In genomic region chr11:32132008-32132615, GRCm38 (mm10) we compare ENCODE assay signal across 10 mouse cellular contexts.
DNase-seq lines count a peak whose midpoint lies in the region; ATAC-seq and TF ChIP-seq lines count a peak whose summit lies in the region.
"Had no signal": no experiment of that assay in that cellular context is flagged by ENCODE, and none has a peak within 500 bp of the region (broad histone marks: within the 10 kb centered on the region; RNA-seq: fewer than 3 reads in every experiment).

No protein-coding gene starts in this region.

- no peak for TF ChIP-seq EP300 in lung, postnatal 0 days (IDR thresholded peaks at IDR 0.05)

- no peak overlapping the region for H3K4me2 ChIP-seq in forebrain, postnatal 0 days (ENCODE audit: low read depth)
- H3K4me2 ChIP-seq in forebrain, embryonic 13.5 days = no peak overlapping the region
- no peak overlapping the region for H3K4me2 ChIP-seq in lung, postnatal 0 days (replicated peaks; ENCODE audit: low read depth, low read length)
- H3K4me2 ChIP-seq: hindbrain, embryonic 13.5 days; liver, embryonic 15.5 days had no signal

- peak; percentile 60 for TF ChIP-seq CTCF in forebrain, postnatal 0 days (IDR thresholded peaks at IDR 0.05; ENCODE audit: low read depth)
- peak; percentile 71 for TF ChIP-seq CTCF in lung, postnatal 0 days (IDR thresholded peaks at IDR 0.05)
- no peak for TF ChIP-seq CTCF in lung, adult 2 months (IDR thresholded peaks at IDR 0.05; ENCODE audit: insufficient read depth, low read length)

- peak; percentile 47 for DNase-seq in forebrain, postnatal 0 days
- DNase-seq in lung, postnatal 0 days (ENCODE audit: low spot score) = no peak
- no peak for DNase-seq in lung, adult 2 months
- DNase-seq in c-Kit-positive CD71-positive TER-119-positive erythroid progenitor cells, embryonic 14.5 days (ENCODE audit: low spot score) = peak; percentile 23
- DNase-seq in thymus, postnatal 0 days (ENCODE audit: low spot score) = peak; percentile 65
- DNase-seq in frontal cortex, postnatal 36 days (ENCODE audit: low spot score in 2 of 2) = no peak
- DNase-seq in left cerebral cortex, adult 8-10 months (ENCODE audit: low spot score in 2 of 2) = no peak

- no peak overlapping the region for H3K27ac ChIP-seq in forebrain, postnatal 0 days (ENCODE audit: low read depth, low read length)
- no peak overlapping the region for H3K27ac ChIP-seq in forebrain, embryonic 13.5 days
- H3K27ac ChIP-seq in lung, postnatal 0 days (ENCODE audit: low read length) = no peak overlapping the region
- H3K27ac ChIP-seq: hindbrain, embryonic 13.5 days; liver, embryonic 15.5 days had no signal

- H3K9me3 ChIP-seq in forebrain, postnatal 0 days (ENCODE audit: low read length) = no peaks in the 10 kb centered on the region
- no peaks in the 10 kb centered on the region for H3K9me3 ChIP-seq in forebrain, embryonic 13.5 days (replicated peaks)
- no peaks in the 10 kb centered on the region for H3K9me3 ChIP-seq in lung, postnatal 0 days (ENCODE audit: low read length)
- H3K9me3 ChIP-seq: hindbrain, embryonic 13.5 days; liver, embryonic 15.5 days had no signal

- WGBS in forebrain, postnatal 0 days = 86% methylated on average over 3 of the region's 3 CpGs
- 84% methylated on average over 3 of the region's 3 CpGs for WGBS in forebrain, embryonic 13.5 days
- 78% methylated on average over 3 of the region's 3 CpGs for WGBS in lung, postnatal 0 days
- 76% methylated on average over 3 of the region's 3 CpGs for WGBS in lung, adult 2 months

- no peaks in the 10 kb centered on the region for H3K27me3 ChIP-seq in forebrain, postnatal 0 days (ENCODE audit: insufficient read depth, low read length)
- H3K27me3 ChIP-seq in forebrain, embryonic 13.5 days = no peaks in the 10 kb centered on the region
- no peaks in the 10 kb centered on the region for H3K27me3 ChIP-seq in lung, postnatal 0 days (replicated peaks; ENCODE audit: insufficient read depth, low read length)
- H3K27me3 ChIP-seq: hindbrain, embryonic 13.5 days; liver, embryonic 15.5 days had no signal

- no peak for ATAC-seq in forebrain, postnatal 0 days
- no peak for ATAC-seq in forebrain, embryonic 13.5 days
- ATAC-seq in lung, postnatal 0 days = no peak

- no peak overlapping the region for H3K9ac ChIP-seq in forebrain, postnatal 0 days
- H3K9ac ChIP-seq in forebrain, embryonic 13.5 days = no peak overlapping the region
- H3K9ac ChIP-seq in lung, postnatal 0 days (replicated peaks; ENCODE audit: low read depth) = no peak overlapping the region
- H3K9ac ChIP-seq: hindbrain, embryonic 13.5 days; liver, embryonic 15.5 days had no signal

- no peak overlapping the region for H3K4me3 ChIP-seq in forebrain, postnatal 0 days (ENCODE audit: low read depth, low read length)
- H3K4me3 ChIP-seq in forebrain, embryonic 13.5 days = no peak overlapping the region
- no peak overlapping the region for H3K4me3 ChIP-seq in lung, postnatal 0 days (ENCODE audit: low read depth, low read length)
- no peak overlapping the region for H3K4me3 ChIP-seq in lung, adult 2 months (replicated peaks; ENCODE audit: extremely low read depth, low read depth, low read length)
- H3K4me3 ChIP-seq: hindbrain, embryonic 13.5 days; liver, embryonic 15.5 days had no signal

- H3K4me1 ChIP-seq in forebrain, postnatal 0 days (ENCODE audit: insufficient read depth) = peaks cover 4% of the 10 kb centered on the region; the same call in 1 of the 2 replicates
- peaks cover 25% of the 10 kb centered on the region for H3K4me1 ChIP-seq in forebrain, embryonic 13.5 days
- no peaks in the 10 kb centered on the region for H3K4me1 ChIP-seq in lung, postnatal 0 days (ENCODE audit: insufficient read depth, low read depth, low read length)
- no peaks in the 10 kb centered on the region for H3K4me1 ChIP-seq in lung, adult 2 months (ENCODE audit: control insufficient read depth, insufficient read depth, low read length)
- H3K4me1 ChIP-seq: liver, embryonic 15.5 days had no signal

- no peaks in the 10 kb centered on the region for H3K36me3 ChIP-seq in forebrain, postnatal 0 days (ENCODE audit: insufficient read depth)
- no peaks in the 10 kb centered on the region for H3K36me3 ChIP-seq in forebrain, embryonic 13.5 days (ENCODE audit: poor library complexity, severe bottlenecking)
- H3K36me3 ChIP-seq in lung, postnatal 0 days (ENCODE audit: insufficient read depth, low read length) = no peaks in the 10 kb centered on the region
- H3K36me3 ChIP-seq: hindbrain, embryonic 13.5 days; liver, embryonic 15.5 days had no signal

- TF ChIP-seq POLR2A in lung, adult 2 months (IDR thresholded peaks at IDR 0.05; ENCODE audit: borderline replicate concordance, extremely low read depth, low read depth, low read length) = no peak

Comparison
In these comparisons a context has a peak if more than half of its experiments do, and no peak if none do; other contexts are left out.
1. DNase-seq: peak in forebrain, postnatal 0 days (single experiment), c-Kit-positive CD71-positive TER-119-positive erythroid progenitor cells, embryonic 14.5 days (single experiment) and thymus, postnatal 0 days (single experiment); none in lung, postnatal 0 days (single experiment), lung, adult 2 months (single experiment), frontal cortex, postnatal 36 days (0 of 2) and left cerebral cortex, adult 8-10 months (0 of 2).